Mouse (Mus musculus) cortical plate, adult 2 months (tissue): ENCODE measurements at regions not wholly inside any gene's neighbourhood (a gene's known extent, or its start where the extent isn't known, plus 50 kb on each side); places are given as distances from the start of the nearest gene placed in this dataset.

Source experiments
- H3K27ac ChIP-seq: fragments of 200-500 bp; 2 replicates; pipeline ENCODE4 v1.5.1; 2012; ENCODE audit warnings: low read length, control low read depth, inconsistent platforms; ENCODE audit not compliant: insufficient read depth
- H3K4me1 ChIP-seq: fragments of 200-500 bp; 2 replicates; pipeline ENCODE4 v1.6.1; 2011; ENCODE audit warnings: low read length; ENCODE audit not compliant: control insufficient read depth, insufficient read depth
- H3K4me3 ChIP-seq: fragments of 200-500 bp; 2 replicates; pipeline ENCODE4 v1.5.1; 2011; ENCODE audit warnings: mild to moderate bottlenecking, low read length, control low read depth; ENCODE audit not compliant: insufficient read depth
- CTCF ChIP-seq: fragments of 200-500 bp; IDR thresholded peaks from 2 replicates; pipeline ENCODE4 v1.5.1; 2011; ENCODE audit warnings: mild to moderate bottlenecking, control low read depth, low read length; ENCODE audit not compliant: insufficient read depth; ENCODE audit errors: extremely low read depth
- POLR2A ChIP-seq: fragments of 200-500 bp; IDR thresholded peaks from 2 replicates; pipeline ENCODE4 v1.6.1; 2011; ENCODE audit warnings: mild to moderate bottlenecking, low read length, control low read depth; ENCODE audit not compliant: insufficient read depth; ENCODE audit errors: extremely low read depth

DNA sequence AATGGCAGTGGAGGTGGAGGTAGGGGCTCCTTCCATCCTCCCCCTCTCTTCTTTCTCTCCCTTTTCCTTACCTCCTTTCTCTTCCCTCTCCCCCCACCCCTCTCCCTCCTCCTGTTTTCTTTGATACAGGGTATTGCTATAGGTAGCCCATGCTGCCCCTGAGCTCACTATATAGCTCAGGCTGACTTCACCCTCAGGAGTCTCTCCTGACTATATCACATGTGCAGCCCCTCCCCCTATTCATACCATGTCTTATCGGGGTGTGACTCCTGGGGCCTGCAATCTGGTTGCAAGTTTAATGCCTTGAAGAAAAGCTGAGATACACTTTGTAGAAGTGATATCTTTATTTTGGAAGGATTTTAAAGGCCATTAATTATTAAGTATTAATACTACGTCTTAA, 126.4 kb upstream of the Tgfbr2 start:
- no peaks in the 10 kb centered on the region for H3K4me1 ChIP-seq
- no peak overlapping the region for H3K4me3 ChIP-seq
- H3K27ac ChIP-seq = no peak overlapping the region
- no peak for TF ChIP-seq POLR2A

DNA sequence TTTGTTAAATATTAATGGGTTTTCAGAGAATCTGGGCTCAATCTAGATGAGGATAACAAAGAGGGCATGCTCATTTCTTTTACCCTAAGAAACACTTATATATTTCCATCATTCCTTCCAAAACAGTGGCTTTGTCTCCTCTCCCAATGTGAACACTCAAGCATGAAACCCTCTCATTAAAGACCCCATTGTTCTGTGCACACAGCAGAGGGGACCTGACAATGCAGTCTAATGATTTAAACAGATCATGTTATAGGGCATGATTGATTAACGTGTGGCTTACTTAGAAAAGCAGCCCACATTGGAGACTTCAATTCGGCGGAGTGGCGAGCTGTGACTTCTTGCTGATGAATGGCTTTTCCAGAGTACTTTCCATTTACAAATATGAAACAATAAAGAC, 123.6 kb upstream of the Tgfbr2 start:
- H3K4me1 ChIP-seq = no peaks in the 10 kb centered on the region
- TF ChIP-seq CTCF = no peak
- TF ChIP-seq POLR2A = no peak
- H3K27ac ChIP-seq = no peak overlapping the region
- no peak overlapping the region for H3K4me3 ChIP-seq

DNA sequence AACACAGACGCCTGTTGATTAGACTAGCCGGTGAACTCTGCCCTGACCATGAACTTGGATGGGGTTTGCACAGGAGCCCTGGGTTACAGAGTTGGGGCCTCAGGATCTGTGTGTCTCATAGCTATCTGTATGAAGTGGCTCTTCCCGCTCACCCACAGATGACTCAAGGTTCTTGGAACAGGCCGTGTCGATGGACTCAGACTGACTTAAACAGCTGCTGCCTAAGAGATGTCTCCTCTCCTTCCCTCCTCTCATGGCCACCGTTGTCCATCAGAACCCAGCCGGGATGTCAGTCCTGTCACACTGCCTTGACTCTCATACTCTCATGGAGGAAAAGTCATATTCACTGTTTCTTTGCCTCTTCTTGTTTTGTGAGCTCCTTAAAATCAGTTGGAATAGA, 121.2 kb upstream of the Tgfbr2 start:
- no peak overlapping the region for H3K4me3 ChIP-seq
- TF ChIP-seq CTCF = no peak
- TF ChIP-seq POLR2A = no peak
- no peak overlapping the region for H3K27ac ChIP-seq
- no peaks in the 10 kb centered on the region for H3K4me1 ChIP-seq

DNA sequence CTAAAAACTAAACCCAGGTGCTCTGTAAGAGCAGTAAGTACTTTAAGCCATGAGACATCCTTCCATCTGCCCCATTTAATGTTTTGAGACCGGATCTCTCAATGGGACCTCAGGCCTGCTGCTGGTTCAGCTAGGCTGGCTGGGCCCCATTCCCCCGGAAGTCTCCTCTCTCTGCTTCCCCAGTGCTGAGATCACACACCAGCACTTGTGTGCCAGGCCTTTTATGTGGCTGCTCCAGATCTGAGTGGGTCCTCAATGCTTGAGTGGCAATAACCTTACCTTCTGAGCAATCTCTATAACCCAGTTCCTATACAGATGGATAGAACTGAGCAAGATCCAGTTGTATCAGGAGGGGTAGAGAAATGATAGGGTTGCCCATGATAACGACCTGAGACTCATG, 118.9 kb upstream of the Tgfbr2 start:
- Histone ChIP-seq H3K4me3 (no peak overlapping the region), H3K27ac (no peak overlapping the region)
- TF ChIP-seq CTCF (no peak), POLR2A (no peak)

DNA sequence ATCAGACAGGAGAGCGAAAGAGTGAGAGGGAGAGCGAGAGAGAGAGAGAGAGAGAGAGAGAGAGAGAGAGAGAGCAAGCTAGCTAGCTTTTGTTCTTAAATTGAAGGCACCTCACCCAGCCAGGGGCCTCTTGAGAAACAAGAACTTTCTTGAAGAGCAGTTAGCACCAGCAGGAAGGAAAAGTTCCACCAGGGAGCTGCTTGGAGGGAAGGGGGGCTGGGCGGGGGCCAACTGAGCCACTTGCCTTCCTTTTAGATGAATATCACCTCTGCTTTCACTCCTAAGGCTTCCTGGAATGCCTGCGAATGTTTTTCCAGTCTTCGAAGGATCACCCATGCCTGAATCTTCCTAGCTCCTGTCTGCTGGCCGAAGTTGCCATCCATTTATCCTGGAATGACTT, 118.0 kb upstream of the Tgfbr2 start:
- no peaks in the 10 kb centered on the region for H3K4me1 ChIP-seq
- TF ChIP-seq CTCF (no peak), POLR2A (no peak)
- H3K4me3 ChIP-seq = no peak overlapping the region
- no peak overlapping the region for H3K27ac ChIP-seq

More for the DNA sequence above, 118.9 kb upstream of the Tgfbr2 start:
- no peaks in the 10 kb centered on the region for H3K4me1 ChIP-seq

DNA sequence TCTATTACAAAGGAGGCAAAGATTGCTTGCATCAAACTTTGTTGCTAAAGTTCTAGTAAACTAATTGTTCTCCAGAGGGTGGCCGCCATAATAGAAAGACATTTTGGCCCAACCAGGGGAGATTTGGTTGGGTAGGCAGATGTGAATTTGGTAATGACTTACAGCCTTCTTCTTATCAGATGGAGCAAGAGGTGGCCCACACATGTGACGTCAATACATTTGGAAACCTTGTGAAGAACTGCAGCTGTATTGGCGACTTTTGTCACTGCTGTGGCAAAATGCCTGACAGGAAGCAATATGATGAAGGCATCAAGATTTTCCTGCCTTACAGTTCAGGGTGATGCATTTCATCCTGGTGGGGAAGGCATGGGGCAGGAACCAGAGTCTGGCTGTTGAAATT, 116.5 kb upstream of the Tgfbr2 start:
- no peak overlapping the region for H3K4me3 ChIP-seq
- no peak for TF ChIP-seq POLR2A
- no peak for TF ChIP-seq CTCF
- no peak overlapping the region for H3K27ac ChIP-seq
- no peaks in the 10 kb centered on the region for H3K4me1 ChIP-seq

DNA sequence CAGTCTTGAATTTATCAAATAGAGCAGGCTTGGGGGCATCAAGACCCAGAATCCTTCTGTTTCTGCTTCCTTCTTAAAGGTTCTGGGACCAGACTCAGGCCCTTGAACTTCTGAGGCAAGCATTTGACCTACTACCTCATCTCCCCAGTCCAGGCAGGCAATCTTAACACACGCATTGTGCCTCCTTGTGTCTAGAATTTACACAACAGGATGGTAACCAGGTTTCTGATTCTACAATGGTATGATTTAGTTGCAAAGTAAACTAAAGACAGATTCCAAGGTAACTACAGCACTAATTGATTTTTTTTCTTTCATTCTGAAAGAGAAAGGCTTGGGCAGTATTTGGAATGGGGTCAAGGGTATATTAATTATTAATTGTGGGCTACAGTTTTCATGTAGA, 115.7 kb upstream of the Tgfbr2 start:
- no peak overlapping the region for H3K27ac ChIP-seq
- no peak for TF ChIP-seq CTCF
- TF ChIP-seq POLR2A = no peak
- H3K4me1 ChIP-seq = no peaks in the 10 kb centered on the region
- H3K4me3 ChIP-seq = no peak overlapping the region

DNA sequence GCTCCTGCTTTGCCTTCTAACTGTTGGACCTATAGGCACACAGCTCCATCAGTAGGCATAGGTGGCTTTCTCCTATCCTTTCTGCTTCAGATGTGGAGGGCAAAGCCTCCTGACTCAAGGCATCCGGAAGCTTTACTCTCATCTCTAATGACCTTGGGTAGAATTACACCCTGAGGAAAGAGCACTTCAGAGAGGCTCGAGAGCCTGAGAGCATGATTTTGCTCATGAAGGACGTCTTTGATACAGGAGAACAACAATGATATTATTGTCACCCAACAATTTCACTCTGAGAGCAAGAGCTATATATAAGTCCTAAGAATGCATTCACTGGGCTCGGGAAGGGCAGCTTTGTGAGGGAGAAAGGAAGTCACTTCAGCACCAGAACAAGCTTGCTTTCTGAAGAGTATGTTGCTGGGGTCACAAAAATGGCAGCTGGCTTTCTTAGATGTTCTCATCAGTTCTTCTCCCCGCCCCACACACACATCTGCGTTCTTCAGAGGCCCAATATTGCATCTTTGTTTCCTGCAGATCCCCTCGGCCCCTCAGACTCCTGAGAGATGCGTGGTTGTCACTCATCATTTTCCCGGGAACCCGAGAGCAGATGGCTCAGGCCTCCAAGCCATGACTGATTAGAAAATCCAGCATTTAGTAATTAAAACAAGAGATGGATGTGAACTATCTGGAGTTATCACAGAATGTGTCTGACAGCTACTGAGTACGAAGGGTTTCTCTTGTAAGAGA, 110.7 kb upstream of the Tgfbr2 start:
- H3K4me1 ChIP-seq = no peaks in the 10 kb centered on the region
- no peak overlapping the region for H3K4me3 ChIP-seq
- no peak overlapping the region for H3K27ac ChIP-seq
- TF ChIP-seq CTCF (no peak), POLR2A (no peak)

DNA sequence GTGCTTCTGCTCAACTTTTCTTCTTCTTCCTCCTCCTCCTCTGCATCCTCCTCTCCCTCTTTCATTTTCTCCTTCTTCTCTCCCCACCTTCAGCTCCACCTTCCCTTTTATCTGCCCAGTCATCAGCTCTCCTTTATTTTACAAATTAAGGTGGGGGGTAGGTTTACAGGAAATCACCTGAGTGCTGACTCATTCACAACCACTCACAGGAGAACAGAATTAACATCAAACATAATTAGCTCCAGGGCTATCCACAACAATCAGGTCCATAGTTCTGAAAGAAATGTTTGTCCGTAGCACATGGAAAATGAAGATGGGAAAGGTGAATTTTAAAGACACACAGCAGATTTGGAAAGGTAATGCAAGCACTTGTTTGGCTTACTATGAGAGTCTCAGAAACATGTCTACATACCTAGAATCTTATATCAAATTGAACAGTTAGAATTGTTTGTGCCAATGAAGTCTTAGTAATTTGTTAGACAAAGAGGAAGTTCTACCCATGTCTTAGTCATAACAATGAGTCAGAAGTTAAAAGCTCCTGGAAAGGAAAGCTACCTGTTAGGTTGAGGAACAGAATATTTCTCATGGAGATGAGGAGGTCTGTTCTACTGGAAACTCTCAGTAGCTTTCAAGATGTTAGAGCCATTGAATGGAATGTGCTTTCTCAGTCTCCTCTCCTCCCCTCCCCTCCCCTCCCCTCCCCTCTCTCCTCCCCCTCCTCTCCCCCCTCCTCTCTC, 108.8 kb upstream of the Tgfbr2 start:
- Histone ChIP-seq H3K27ac (no peak overlapping the region), H3K4me1 (no peaks in the 10 kb centered on the region), H3K4me3 (no peak overlapping the region)
- no peak for TF ChIP-seq CTCF
- no peak for TF ChIP-seq POLR2A

DNA sequence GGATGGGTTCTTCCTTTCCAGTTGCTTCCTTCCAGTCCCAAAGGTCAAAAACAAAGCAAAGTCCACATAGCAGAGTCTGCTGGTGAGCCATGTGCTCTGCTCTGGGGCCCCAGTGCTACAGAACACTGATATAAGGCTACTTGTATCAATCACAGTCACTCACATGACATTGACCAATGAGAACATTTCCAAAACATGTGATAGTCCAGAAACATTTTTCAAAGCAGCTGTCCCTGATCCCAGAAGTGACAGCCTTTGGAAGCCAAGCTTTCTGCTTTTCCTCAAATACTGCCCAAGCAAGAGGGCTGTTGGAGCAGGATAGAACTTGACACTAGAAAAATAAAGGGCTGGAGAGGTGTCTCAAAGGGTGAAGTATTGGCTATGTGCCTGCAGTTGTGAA, 106.5 kb upstream of the Tgfbr2 start:
- H3K4me3 ChIP-seq = no peak overlapping the region
- H3K4me1 ChIP-seq = no peaks in the 10 kb centered on the region
- TF ChIP-seq POLR2A = no peak
- TF ChIP-seq CTCF = no peak
- no peak overlapping the region for H3K27ac ChIP-seq
